Mouse (Mus musculus): ENCODE measurements around the gene Olfr231. TPM values are rescaled to one million over a fixed set of nuclear protein-coding genes. Genes with fewer than 3 reads are reported as not detected.

Gene Olfr231
- total and polyA plus RNA-seq, 2 experiments from 2014 or later = not detected

DNA sequence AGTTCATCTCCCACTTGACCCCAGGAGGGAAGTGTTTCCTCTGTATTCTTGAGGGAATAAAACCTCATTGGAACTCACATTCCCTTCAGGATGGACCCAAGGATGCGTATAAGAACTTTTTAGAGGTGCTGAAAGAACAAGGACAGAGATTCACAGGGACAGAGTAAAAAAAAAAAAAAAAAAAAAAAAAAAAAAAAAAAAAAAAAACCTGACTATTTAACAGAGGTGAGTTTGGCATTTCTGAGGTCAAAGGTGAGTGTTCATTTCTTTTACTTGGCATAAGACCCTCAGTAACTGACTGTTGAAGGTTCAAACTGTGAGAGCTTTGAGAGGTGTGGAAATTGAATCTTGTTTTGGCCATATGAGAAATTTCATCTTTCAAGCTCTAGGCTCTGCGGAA lies 28.3 kb upstream of the Olfr231 start:
- no peak for ATAC-seq (ENCODE audit: low FRiP score)
- 85% methylated on average over 2 of the region's 2 CpGs for WGBS
- no peak for DNase-seq (ENCODE audit: low spot score)
- H3K36me3 ChIP-seq (ENCODE audit: insufficient read depth, low read length) = no peaks in the 10 kb centered on the region
- no peak overlapping the region for H3K27ac ChIP-seq (ENCODE audit: low read depth, low read length)
- no peak for TF ChIP-seq CTCF (IDR thresholded peaks at IDR 0.05)
- no peak overlapping the region for H3K4me2 ChIP-seq (ENCODE audit: low read depth, low read length, poor library complexity, severe bottlenecking)
- no peak overlapping the region for H3K9ac ChIP-seq (replicated peaks; ENCODE audit: low read length, poor library complexity, severe bottlenecking)
- no peaks in the 10 kb centered on the region for H3K4me1 ChIP-seq (ENCODE audit: insufficient read depth, low read length)
- H3K9me3 ChIP-seq (ENCODE audit: low read length) = no peaks in the 10 kb centered on the region
- H3K27me3 ChIP-seq (ENCODE audit: insufficient read depth, low read length) = no peaks in the 10 kb centered on the region
- H3K4me3 ChIP-seq (ENCODE audit: low read depth, low read length) = no peak overlapping the region

DNA sequence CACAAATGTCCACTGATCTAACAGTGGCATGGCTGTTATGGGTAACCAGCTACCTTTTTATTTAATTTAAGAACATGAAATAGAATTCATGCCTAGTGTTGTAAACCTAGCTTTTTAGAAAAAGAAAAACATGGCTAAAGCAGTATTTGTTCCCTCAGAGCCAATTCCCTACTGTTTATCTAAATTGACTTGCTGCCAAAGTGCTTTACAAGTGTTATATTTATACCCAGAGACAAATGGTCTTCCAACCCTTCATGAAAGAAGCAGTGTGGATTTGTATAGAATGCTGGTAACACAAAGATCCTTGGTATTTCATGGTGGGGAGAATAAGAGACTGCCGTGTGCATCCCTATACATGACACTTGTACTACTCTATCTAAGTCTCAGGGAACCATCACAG lies 25.7 kb upstream of the Olfr231 start:
- no peaks in the 10 kb centered on the region for H3K27me3 ChIP-seq (ENCODE audit: insufficient read depth, low read length)
- no peak overlapping the region for H3K4me2 ChIP-seq (ENCODE audit: low read depth, low read length, poor library complexity, severe bottlenecking)
- TF ChIP-seq CTCF (IDR thresholded peaks at IDR 0.05) = no peak
- H3K4me1 ChIP-seq (ENCODE audit: insufficient read depth, low read length) = no peaks in the 10 kb centered on the region
- ATAC-seq (ENCODE audit: low FRiP score) (no peak), DNase-seq (ENCODE audit: low spot score) (no peak)
- no peak overlapping the region for H3K27ac ChIP-seq (ENCODE audit: low read depth, low read length)
- 83% methylated on average over 1 of the region's 1 CpGs for WGBS
- H3K4me3 ChIP-seq (ENCODE audit: low read depth, low read length) = no peak overlapping the region
- no peaks in the 10 kb centered on the region for H3K36me3 ChIP-seq (ENCODE audit: insufficient read depth, low read length)
- H3K9ac ChIP-seq (replicated peaks; ENCODE audit: low read length, poor library complexity, severe bottlenecking) = no peak overlapping the region
- no peaks in the 10 kb centered on the region for H3K9me3 ChIP-seq (ENCODE audit: low read length)

DNA sequence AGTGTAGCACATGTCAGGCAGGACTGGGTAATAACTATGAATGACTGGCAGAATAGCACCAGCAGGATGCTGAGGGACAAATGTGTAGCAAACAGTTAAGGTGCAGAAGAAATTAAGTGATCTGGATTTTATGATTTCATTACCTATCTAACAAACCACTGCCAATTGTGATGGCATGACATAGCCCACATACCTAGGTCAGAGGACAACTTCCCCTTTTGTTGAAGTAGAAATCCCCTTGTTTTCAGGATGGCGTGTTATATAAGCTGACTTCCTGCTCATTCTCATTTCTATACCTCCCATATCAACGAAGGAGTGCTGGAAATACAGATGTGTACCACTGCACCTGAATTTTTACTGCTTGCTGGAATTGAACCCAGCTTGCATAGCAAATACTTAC lies 20.4 kb upstream of the Olfr231 start:
- Histone ChIP-seq H3K4me2 (ENCODE audit: low read depth, low read length, poor library complexity, severe bottlenecking) (no peak overlapping the region), H3K4me1 (ENCODE audit: insufficient read depth, low read length) (no peaks in the 10 kb centered on the region), H3K36me3 (ENCODE audit: insufficient read depth, low read length) (no peaks in the 10 kb centered on the region), H3K27ac (ENCODE audit: low read depth, low read length) (no peak overlapping the region), H3K9me3 (ENCODE audit: low read length) (no peaks in the 10 kb centered on the region), H3K27me3 (ENCODE audit: insufficient read depth, low read length) (no peaks in the 10 kb centered on the region), H3K9ac (replicated peaks; ENCODE audit: low read length, poor library complexity, severe bottlenecking) (no peak overlapping the region), H3K4me3 (ENCODE audit: low read depth, low read length) (no peak overlapping the region)
- DNase-seq (ENCODE audit: low spot score) (no peak), ATAC-seq (ENCODE audit: low FRiP score) (no peak)
- TF ChIP-seq CTCF (IDR thresholded peaks at IDR 0.05) = no peak
- 86% methylated on average over 2 of the region's 2 CpGs for WGBS

DNA sequence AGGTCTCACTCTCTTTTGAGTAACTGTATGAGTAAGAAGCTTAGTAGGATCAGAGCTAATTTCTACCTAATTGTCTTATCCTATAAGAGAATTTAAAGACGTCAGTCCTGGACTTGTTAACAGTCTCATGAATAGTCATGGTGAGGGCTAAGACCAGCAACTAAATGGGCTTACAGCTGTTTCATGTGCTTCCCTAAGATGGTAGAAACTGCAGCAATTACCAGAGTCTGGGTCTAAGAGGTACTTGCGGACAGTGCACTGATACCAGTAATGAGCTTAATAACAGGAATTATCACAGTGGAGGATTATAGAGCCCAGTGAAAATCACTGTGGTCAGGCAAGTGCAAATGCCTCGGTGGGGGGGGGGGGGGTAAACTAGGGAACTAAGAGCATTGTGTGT lies 11.0 kb upstream of the Olfr231 start:
- DNase-seq (ENCODE audit: low spot score) = no peak
- 49% methylated on average over 3 of the region's 3 CpGs for WGBS
- no peak for ATAC-seq (ENCODE audit: low FRiP score)
- no peaks in the 10 kb centered on the region for H3K27me3 ChIP-seq (ENCODE audit: insufficient read depth, low read length)
- no peak overlapping the region for H3K4me3 ChIP-seq (ENCODE audit: low read depth, low read length)
- H3K36me3 ChIP-seq (ENCODE audit: insufficient read depth, low read length) = no peaks in the 10 kb centered on the region
- TF ChIP-seq CTCF (IDR thresholded peaks at IDR 0.05) = no peak
- H3K27ac ChIP-seq (ENCODE audit: low read depth, low read length) = no peak overlapping the region
- H3K4me2 ChIP-seq (ENCODE audit: low read depth, low read length, poor library complexity, severe bottlenecking) = no peak overlapping the region
- H3K4me1 ChIP-seq (ENCODE audit: insufficient read depth, low read length) = no peaks in the 10 kb centered on the region
- no peaks in the 10 kb centered on the region for H3K9me3 ChIP-seq (ENCODE audit: low read length)
- no peak overlapping the region for H3K9ac ChIP-seq (replicated peaks; ENCODE audit: low read length, poor library complexity, severe bottlenecking)

DNA sequence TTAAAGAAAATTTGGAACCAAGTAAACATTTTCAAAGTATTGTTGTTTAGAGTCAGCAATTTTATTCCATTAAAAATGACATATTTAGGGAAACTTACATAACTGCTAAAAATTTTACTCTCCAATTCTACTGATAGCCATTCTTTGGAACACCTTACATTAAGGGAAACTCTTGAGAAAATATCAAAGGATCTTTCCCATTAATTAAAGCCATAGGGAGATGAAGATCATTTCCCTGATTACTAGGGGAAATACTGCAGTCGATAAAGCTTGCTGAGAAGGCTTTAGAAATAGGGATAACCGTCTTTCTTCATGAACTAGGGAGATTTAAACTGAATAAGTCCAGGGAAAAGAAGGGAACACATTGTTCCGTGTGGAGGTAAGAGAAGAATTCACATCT lies 10.3 kb upstream of the Olfr231 start, which contains the start of gene Olfr424:
Gene Olfr424, plus strand, starts transcription at position 301 of the 400 bp plus-strand sequence.
- Histone ChIP-seq H3K27me3 (ENCODE audit: insufficient read depth, low read length) (no peaks in the 10 kb centered on the region), H3K27ac (ENCODE audit: low read depth, low read length) (no peak within 1 kb of the TSS), H3K4me3 (ENCODE audit: low read depth, low read length) (no peak within 1 kb of the TSS), H3K9ac (replicated peaks; ENCODE audit: low read length, poor library complexity, severe bottlenecking) (no peak within 1 kb of the TSS), H3K4me1 (ENCODE audit: insufficient read depth, low read length) (no peaks in the 10 kb centered on the region), H3K4me2 (ENCODE audit: low read depth, low read length, poor library complexity, severe bottlenecking) (no peak within 1 kb of the TSS), H3K9me3 (ENCODE audit: low read length) (no peaks in the 10 kb centered on the region), H3K36me3 (ENCODE audit: insufficient read depth, low read length) (no peaks in the 10 kb centered on the region)
- DNase-seq (ENCODE audit: low spot score) (no peak), ATAC-seq (ENCODE audit: low FRiP score) (no peak)
- 68% methylated on average over 3 of the region's 3 CpGs for WGBS
- TF ChIP-seq CTCF (IDR thresholded peaks at IDR 0.05) = no peak

DNA sequence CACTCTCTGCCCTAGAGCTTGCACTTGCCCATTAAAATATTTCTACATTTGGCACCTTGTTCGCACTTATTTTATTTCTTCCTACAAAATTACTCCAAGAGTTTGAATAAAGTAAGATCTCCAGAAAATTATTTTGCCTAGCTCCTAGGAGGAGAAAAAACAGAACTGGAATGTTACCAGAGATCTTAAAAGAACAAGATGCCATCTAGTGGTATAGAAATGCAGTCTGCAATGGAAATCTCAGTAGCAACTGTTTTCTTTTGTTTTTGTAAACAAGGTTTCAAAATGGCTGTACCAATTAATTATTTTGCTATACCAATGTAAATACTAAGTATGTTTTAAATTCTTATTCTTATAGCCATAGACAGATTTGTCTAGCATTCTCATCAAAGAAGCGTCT lies 17.2 kb downstream of the Olfr231 start:
- 64% methylated on average over 2 of the region's 2 CpGs for WGBS
- H3K4me2 ChIP-seq (ENCODE audit: low read depth, low read length, poor library complexity, severe bottlenecking) = no peak overlapping the region
- H3K27me3 ChIP-seq (ENCODE audit: insufficient read depth, low read length) = no peaks in the 10 kb centered on the region
- peak; percentile 72 for TF ChIP-seq CTCF (IDR thresholded peaks at IDR 0.05)
- H3K4me3 ChIP-seq (ENCODE audit: low read depth, low read length) = no peak overlapping the region
- DNase-seq (ENCODE audit: low spot score) = peak; percentile 49
- H3K9ac ChIP-seq (replicated peaks; ENCODE audit: low read length, poor library complexity, severe bottlenecking) = no peak overlapping the region
- no peaks in the 10 kb centered on the region for H3K4me1 ChIP-seq (ENCODE audit: insufficient read depth, low read length)
- H3K36me3 ChIP-seq (ENCODE audit: insufficient read depth, low read length) = no peaks in the 10 kb centered on the region
- no peak overlapping the region for H3K27ac ChIP-seq (ENCODE audit: low read depth, low read length)
- no peak for ATAC-seq (ENCODE audit: low FRiP score)
- H3K9me3 ChIP-seq (ENCODE audit: low read length) = no peaks in the 10 kb centered on the region
